Mouse (Mus musculus): ENCODE results near the gene Plac8. TPM values are rescaled to one million over a fixed set of nuclear protein-coding genes. Genes with fewer than 3 reads are reported as not detected.

Gene Plac8
- total RNA-seq (2023), result 10 to 100 TPM; 35.9 to 78.5 TPM

GRCm38 (mm10) chr5:100572069-100572468 lies at the start of gene Plac8:
Gene Plac8, minus strand, starts transcription at chr5:100572245.

GRCm38 (mm10) chr5:100518049-100519026 lies 53.7 kb downstream of the Plac8 start, which contains the start of gene Cops4:
Gene Cops4, plus strand, starts transcription at chr5:100518309.

Other genes starting within 250 kb of the Plac8 start
- 100 to 1,000 TPM; 141 to 154 TPM for gene Sec31a, start 156.0 kb downstream of the Plac8 start, total RNA-seq (2023)
- 10 to 100 TPM; 20.0 to 26.2 TPM for gene Lin54, start 71.6 kb downstream of the Plac8 start, total RNA-seq (2023)
- gene Cops4, start 53.9 kb downstream of the Plac8 start, total RNA-seq (2023), result 10 to 100 TPM; 63.7 to 71.0 TPM
- 10 to 100 TPM; 36.6 to 37.5 TPM for gene Coq2, start 102.9 kb upstream of the Plac8 start, total RNA-seq (2023)
- 1 to 10 TPM; 1.4 to 2.2 TPM for gene Hpse, start 147.5 kb upstream of the Plac8 start, total RNA-seq (2023)
- 10 to 100 TPM; 20.3 to 33.8 TPM for gene Helq, start 226.4 kb upstream of the Plac8 start, total RNA-seq (2023)
- 10 to 100 TPM; 65.3 to 68.5 TPM for gene Mrps18c, start 226.4 kb upstream of the Plac8 start, total RNA-seq (2023)
- 10 to 100 TPM; 13.3 to 18.6 TPM for gene Abraxas1, start 248.7 kb upstream of the Plac8 start, total RNA-seq (2023)